Mouse (Mus musculus): ENCODE data around the gene Sdhd. TPM values are rescaled to one million over a fixed set of nuclear protein-coding genes. Genes with fewer than 3 reads are reported as not detected.
"Not testable (repeated sequence)": the region's sequence is repeated elsewhere in the genome, so short reads cannot be mapped to it uniquely, and the experiment has no call there.

The Sdhd gene
- polyA plus RNA-seq (2017; shearing (Covaris generic)) = 100 to 1,000 TPM; 176 to 199 TPM

- ATAC-seq = peak; percentile 98
These were observed at the start of gene Sdhd, which contains the start of gene Timm8b for GRCm38 (mm10) chr9:50603189-50603997. Sdhd (minus strand) TSS chr9:50603812. Timm8b (plus strand) TSS chr9:50603910.

- ATAC-seq = no peak
These were observed 46.9 kb upstream of the Sdhd start for GRCm38 (mm10) chr9:50650503-50650902.

GRCm38 (mm10) chr9:50646826-50647370 is 43.3 kb upstream of the Sdhd start:
- no peak for ATAC-seq

GRCm38 (mm10) chr9:50634270-50634669 is 30.7 kb upstream of the Sdhd start:
- ATAC-seq = no peak

GRCm38 (mm10) chr9:50633059-50633458 is 29.4 kb upstream of the Sdhd start:
- ATAC-seq = no peak

- no peak for ATAC-seq
These were observed 28.5 kb upstream of the Sdhd start for GRCm38 (mm10) chr9:50632016-50632688.

GRCm38 (mm10) chr9:50630903-50631302 is 27.3 kb upstream of the Sdhd start:
- not testable (repeated sequence) for ATAC-seq

GRCm38 (mm10) chr9:50617794-50618330 is 14.2 kb upstream of the Sdhd start:
- no peak for ATAC-seq

GRCm38 (mm10) chr9:50616766-50617603 is 13.4 kb upstream of the Sdhd start, which contains the start of the genes Pih1d2 and Nkapd1:
Pih1d2 (plus strand) TSS chr9:50617321.
Nkapd1 (minus strand) TSS chr9:50617464.
- peak; percentile 85 for ATAC-seq

- ATAC-seq = no peak
These were observed 12.5 kb upstream of the Sdhd start for GRCm38 (mm10) chr9:50616161-50616560.

GRCm38 (mm10) chr9:50612115-50612514 is 8.5 kb upstream of the Sdhd start:
- no peak for ATAC-seq

- peak; percentile 7 for ATAC-seq
These were observed 726 bp upstream of the Sdhd start for GRCm38 (mm10) chr9:50604338-50604737.

GRCm38 (mm10) chr9:50603998-50604324 is 349 bp upstream of the Sdhd start:
- peak; percentile 44 for ATAC-seq

- no peak for ATAC-seq
These were observed 1.4 kb downstream of the Sdhd start for GRCm38 (mm10) chr9:50602055-50602845.

- ATAC-seq = no peak
These were observed 2.1 kb downstream of the Sdhd start for GRCm38 (mm10) chr9:50601536-50601935.

GRCm38 (mm10) chr9:50596973-50597372 is 6.6 kb downstream of the Sdhd start:
- no peak for ATAC-seq

- ATAC-seq = no peak
These were observed 8.7 kb downstream of the Sdhd start for GRCm38 (mm10) chr9:50594794-50595417.

GRCm38 (mm10) chr9:50593544-50593943 is 10.1 kb downstream of the Sdhd start:
- ATAC-seq = no peak

GRCm38 (mm10) chr9:50592955-50593354 is 10.7 kb downstream of the Sdhd start:
- ATAC-seq = no peak

GRCm38 (mm10) chr9:50590856-50591518 is 12.6 kb downstream of the Sdhd start:
- ATAC-seq = peak; percentile 64

All from activated CD4-positive, CD25-positive, alpha-beta regulatory T cell, adult 4 months (primary cell).